14 mouse cellular contexts compared by ENCODE assay signal in the genomic region with DNA sequence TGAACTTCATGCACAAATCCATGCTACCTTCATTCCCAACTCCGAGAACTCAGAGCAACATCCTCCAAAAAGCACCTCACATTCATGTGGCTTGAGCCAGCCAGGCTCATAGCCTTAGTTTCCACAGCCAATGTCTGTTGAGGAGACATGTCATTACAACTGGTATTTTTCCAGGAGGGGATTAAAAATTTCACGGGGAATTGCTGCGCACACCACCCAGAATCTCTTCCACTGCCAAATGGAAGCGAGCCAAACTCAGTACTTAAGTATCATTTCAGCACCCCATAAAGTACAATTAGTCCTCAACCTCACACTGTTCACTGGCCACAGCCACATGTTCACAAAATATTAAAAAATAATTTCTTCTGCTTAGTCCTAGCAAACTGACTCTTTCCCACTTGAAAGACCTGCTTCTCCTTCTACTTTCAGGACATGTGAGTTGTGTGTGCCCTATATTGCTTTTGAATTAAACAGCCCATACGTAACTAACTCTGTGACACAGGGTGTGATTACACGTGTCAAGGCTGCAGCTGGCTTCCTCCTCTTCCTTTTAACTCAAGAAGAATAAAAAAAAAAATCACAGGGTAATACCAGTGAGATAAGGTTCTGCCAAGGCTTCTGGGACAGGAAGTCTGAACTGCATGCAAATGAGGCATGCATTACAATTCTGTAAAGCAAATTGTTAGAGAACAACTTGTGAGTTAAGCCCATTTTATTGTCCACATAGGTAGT.
DNase-seq lines count a peak whose midpoint lies in the region; ATAC-seq and TF ChIP-seq lines count a peak whose summit lies in the region.
"Had no signal": no experiment of that assay in that cellular context is flagged by ENCODE, and none has a peak within 500 bp of the region (broad histone marks: within the 10 kb centered on the region; RNA-seq: fewer than 3 reads in every experiment).

No protein-coding gene starts in this region.

- H3K4me3 ChIP-seq in heart, embryonic 11.5 days (ENCODE audit: low read depth, low read length), result no peak overlapping the region
- H3K4me3 ChIP-seq in midbrain, embryonic 15.5 days, result no peak overlapping the region
- no peak overlapping the region for H3K4me3 ChIP-seq in midbrain, embryonic 16.5 days (ENCODE audit: low read depth, low read length)
- no peak overlapping the region for H3K4me3 ChIP-seq in forebrain, embryonic 16.5 days (replicated peaks; ENCODE audit: low read length)
- no peak overlapping the region for H3K4me3 ChIP-seq in olfactory bulb, adult 2 months (ENCODE audit: insufficient read depth, low read depth, low read length)
- H3K4me3 ChIP-seq: erythroblast, embryonic 14.5 days; limb, embryonic 15.5 days; stomach, embryonic 15.5 days had no signal

- no peaks in the 10 kb centered on the region for H3K36me3 ChIP-seq in heart, embryonic 11.5 days (ENCODE audit: control insufficient read depth, insufficient read depth, low read length)
- no peaks in the 10 kb centered on the region for H3K36me3 ChIP-seq in midbrain, embryonic 15.5 days (replicated peaks)
- H3K36me3 ChIP-seq in midbrain, embryonic 16.5 days (ENCODE audit: control insufficient read depth, insufficient read depth, low read length), result no peaks in the 10 kb centered on the region
- H3K36me3 ChIP-seq in forebrain, embryonic 16.5 days (ENCODE audit: control insufficient read depth, insufficient read depth), result no peaks in the 10 kb centered on the region
- H3K36me3 ChIP-seq: limb, embryonic 15.5 days; stomach, embryonic 15.5 days had no signal

- peak; percentile 15 to 17 for DNase-seq in heart, adult 9 months (ENCODE audit: low spot score in 2 of 2)
- no peak for DNase-seq in kidney, adult 18-20 months
- DNase-seq in gastrocnemius, postnatal 10 days, result no peak
- DNase-seq: cerebellum, postnatal 36 days had no signal

- WGBS in heart, embryonic 11.5 days (ENCODE audit: insufficient replicate concordance), result 62% methylated on average over 6 of the region's 6 CpGs
- 58% methylated on average over 6 of the region's 6 CpGs for WGBS in midbrain, embryonic 15.5 days
- WGBS in midbrain, embryonic 16.5 days, result 58% methylated on average over 6 of the region's 6 CpGs
- WGBS in forebrain, embryonic 16.5 days, result 30% methylated on average over 6 of the region's 6 CpGs
- WGBS in olfactory bulb, adult 2 months, result 13% methylated on average over 6 of the region's 6 CpGs

- H3K27me3 ChIP-seq in heart, embryonic 11.5 days (ENCODE audit: control insufficient read depth, insufficient read depth, low read length), result no peaks in the 10 kb centered on the region
- no peaks in the 10 kb centered on the region for H3K27me3 ChIP-seq in midbrain, embryonic 15.5 days (replicated peaks)
- no peaks in the 10 kb centered on the region for H3K27me3 ChIP-seq in midbrain, embryonic 16.5 days (ENCODE audit: control insufficient read depth, insufficient read depth, low read depth, low read length)
- H3K27me3 ChIP-seq in forebrain, embryonic 16.5 days (replicated peaks; ENCODE audit: control insufficient read depth, insufficient read depth, low read length), result no peaks in the 10 kb centered on the region
- H3K27me3 ChIP-seq: limb, embryonic 15.5 days; stomach, embryonic 15.5 days had no signal

- H3K27ac ChIP-seq in heart, embryonic 11.5 days (ENCODE audit: low read depth, low read length), result no peak overlapping the region
- H3K27ac ChIP-seq in midbrain, embryonic 15.5 days, result no peak overlapping the region
- no peak overlapping the region for H3K27ac ChIP-seq in midbrain, embryonic 16.5 days (ENCODE audit: low read length)
- H3K27ac ChIP-seq in forebrain, embryonic 16.5 days (ENCODE audit: low read length), result peak overlapping the region; percentile 71
- H3K27ac ChIP-seq in olfactory bulb, adult 2 months (ENCODE audit: insufficient read depth, low read depth, low read length), result peak overlapping the region; percentile 35; the same call in 1 of the 2 replicates
- H3K27ac ChIP-seq: kidney, postnatal 0 days; limb, embryonic 15.5 days; macrophage; stomach, embryonic 15.5 days had no signal

- H3K9me3 ChIP-seq in heart, embryonic 11.5 days (replicated peaks; ENCODE audit: control insufficient read depth, low read length), result no peaks in the 10 kb centered on the region
- H3K9me3 ChIP-seq in midbrain, embryonic 15.5 days, result no peaks in the 10 kb centered on the region
- no peaks in the 10 kb centered on the region for H3K9me3 ChIP-seq in midbrain, embryonic 16.5 days (replicated peaks; ENCODE audit: control insufficient read depth, low read length, poor library complexity, severe bottlenecking)
- H3K9me3 ChIP-seq in forebrain, embryonic 16.5 days (ENCODE audit: control insufficient read depth, low read length), result no peaks in the 10 kb centered on the region
- H3K9me3 ChIP-seq: limb, embryonic 15.5 days; stomach, embryonic 15.5 days had no signal

- TF ChIP-seq POLR2A in olfactory bulb, adult 2 months (IDR thresholded peaks at IDR 0.05; ENCODE audit: insufficient read depth, low read depth, low read length), result no peak

- H3K9ac ChIP-seq in heart, embryonic 11.5 days (ENCODE audit: low read depth, low read length), result no peak overlapping the region
- H3K9ac ChIP-seq in midbrain, embryonic 15.5 days, result no peak overlapping the region
- no peak overlapping the region for H3K9ac ChIP-seq in midbrain, embryonic 16.5 days (ENCODE audit: low read depth, low read length)
- no peak overlapping the region for H3K9ac ChIP-seq in forebrain, embryonic 16.5 days (replicated peaks; ENCODE audit: low read depth, low read length)
- H3K9ac ChIP-seq: limb, embryonic 15.5 days; stomach, embryonic 15.5 days had no signal

- H3K4me2 ChIP-seq in heart, embryonic 11.5 days, result no peak overlapping the region
- no peak overlapping the region for H3K4me2 ChIP-seq in midbrain, embryonic 15.5 days
- H3K4me2 ChIP-seq in midbrain, embryonic 16.5 days (ENCODE audit: low read length), result no peak overlapping the region
- H3K4me2 ChIP-seq in forebrain, embryonic 16.5 days (ENCODE audit: low read length), result peak overlapping the region; percentile 17; the same call in 1 of the 2 replicates
- H3K4me2 ChIP-seq: limb, embryonic 15.5 days; stomach, embryonic 15.5 days had no signal

- no peak for TF ChIP-seq CTCF in olfactory bulb, adult 2 months (IDR thresholded peaks at IDR 0.05; ENCODE audit: insufficient read depth, low read depth, low read length)

- no peaks in the 10 kb centered on the region for H3K4me1 ChIP-seq in heart, embryonic 11.5 days (ENCODE audit: control insufficient read depth, insufficient read depth, low read length)
- no peaks in the 10 kb centered on the region for H3K4me1 ChIP-seq in midbrain, embryonic 15.5 days
- H3K4me1 ChIP-seq in midbrain, embryonic 16.5 days (ENCODE audit: control insufficient read depth, insufficient read depth, low read length), result no peaks in the 10 kb centered on the region
- H3K4me1 ChIP-seq in forebrain, embryonic 16.5 days (replicated peaks; ENCODE audit: control insufficient read depth, insufficient read depth, low read length), result peaks cover 17% of the 10 kb centered on the region
- peaks cover 7% of the 10 kb centered on the region for H3K4me1 ChIP-seq in olfactory bulb, adult 2 months (ENCODE audit: control insufficient read depth, insufficient read depth, low read length)
- H3K4me1 ChIP-seq: stomach, embryonic 15.5 days had no signal

- no peak for ATAC-seq in heart, embryonic 11.5 days (replicated peaks; ENCODE audit: insufficient number of reproducible peaks, low FRiP score, low TSS enrichment)
- 0 out of 2 replicates have a peak, but pooled peaks have one; percentile 56 for ATAC-seq in midbrain, embryonic 15.5 days (replicated peaks)
- ATAC-seq in midbrain, embryonic 16.5 days, result no peak
- ATAC-seq in forebrain, embryonic 16.5 days, result peak; percentile 87

Comparison
In these comparisons a context has a peak if more than half of its experiments do, and no peak if none do; other contexts are left out.
1. ATAC-seq: peak in midbrain, embryonic 15.5 days (single experiment) and forebrain, embryonic 16.5 days (single experiment); none in heart, embryonic 11.5 days (single experiment) and midbrain, embryonic 16.5 days (single experiment).
2. DNase-seq: peak in heart, adult 9 months (2 of 2); none in kidney, adult 18-20 months (single experiment) and gastrocnemius, postnatal 10 days (single experiment).
3. H3K27ac ChIP-seq: peak in forebrain, embryonic 16.5 days (single experiment) and olfactory bulb, adult 2 months (single experiment); none in heart, embryonic 11.5 days (single experiment), midbrain, embryonic 15.5 days (single experiment) and midbrain, embryonic 16.5 days (single experiment).